Mouse (Mus musculus) heart, embryonic 13.5 days (tissue): ENCODE results near the gene D8Ertd738e. TPM values are rescaled to one million over a fixed set of nuclear protein-coding genes. Genes with fewer than 3 reads are reported as not detected.
"Not testable (repeated sequence)": the region's sequence is repeated elsewhere in the genome, so short reads cannot be mapped to it uniquely, and the experiment has no call there.

Experiments
- ATAC-seq: fragments of 200-750 bp; cut with Nextera tagmentation; 2 replicates; pipeline ENCODE4 v1.8.0; 2017; ENCODE audit warnings: moderate TSS enrichment; ENCODE audit not compliant: insufficient number of reproducible peaks, low FRiP score, low TSS enrichment; ENCODE audit errors: extremely low read depth
- H3K27ac ChIP-seq: fragments of 300-500 bp; sonication (generic); replicated peaks from 2 replicates; pipeline ENCODE4 v1.5.1; 2015; ENCODE audit warnings: moderate library complexity, mild to moderate bottlenecking, inconsistent platforms
- H3K27me3 ChIP-seq: fragments of 300-500 bp; sonication (generic); replicated peaks from 2 replicates; pipeline ENCODE4 v1.6.1; 2015; ENCODE audit warnings: mild to moderate bottlenecking, inconsistent platforms
- H3K36me3 ChIP-seq: fragments of 300-500 bp; sonication (generic); 2 replicates; pipeline ENCODE4 v1.6.1; 2015; ENCODE audit warnings: mild to moderate bottlenecking, inconsistent platforms
- H3K4me1 ChIP-seq: fragments of 300-500 bp; sonication (generic); 2 replicates; pipeline ENCODE4 v1.6.1; 2015; ENCODE audit warnings: inconsistent platforms
- H3K4me2 ChIP-seq: fragments of 300-500 bp; sonication (generic); 2 replicates; pipeline ENCODE4 v1.6.1; 2015; ENCODE audit warnings: inconsistent platforms, mild to moderate bottlenecking, moderate library complexity
- H3K4me3 ChIP-seq: fragments of 300-500 bp; sonication (generic); 2 replicates; pipeline ENCODE4 v1.5.1; 2015; ENCODE audit warnings: moderate library complexity, mild to moderate bottlenecking, inconsistent platforms
- H3K9ac ChIP-seq: fragments of 300-500 bp; sonication (generic); 2 replicates; pipeline ENCODE4 v1.6.1; 2015; ENCODE audit warnings: inconsistent platforms, mild to moderate bottlenecking, moderate library complexity
- H3K9me3 ChIP-seq: fragments of 300-500 bp; sonication (generic); 2 replicates; pipeline ENCODE4 v1.6.1; 2016; ENCODE audit warnings: inconsistent platforms
- WGBS: fragments of 180-500 bp; shearing (Covaris S2); methylation state at CpG from one replicate; pipeline ENCODE4 v1.1.7; 2015; ENCODE audit warnings: mixed read lengths; 5-methylcytosine and 5-hydroxymethylcytosine counted together
- polyA plus RNA-seq: library from polyadenylated mRNA; unstranded; fragments of >200 nt; fragmentation: Nextera tagmentation; extraction: Ambion mirVana; gene quantifications from 2 replicates; pipeline ENCODE4 v1.2.1, GENCODE M21; 2015

The D8Ertd738e gene
- polyA plus RNA-seq = 276 and 328 TPM in 2 replicates

DNA sequence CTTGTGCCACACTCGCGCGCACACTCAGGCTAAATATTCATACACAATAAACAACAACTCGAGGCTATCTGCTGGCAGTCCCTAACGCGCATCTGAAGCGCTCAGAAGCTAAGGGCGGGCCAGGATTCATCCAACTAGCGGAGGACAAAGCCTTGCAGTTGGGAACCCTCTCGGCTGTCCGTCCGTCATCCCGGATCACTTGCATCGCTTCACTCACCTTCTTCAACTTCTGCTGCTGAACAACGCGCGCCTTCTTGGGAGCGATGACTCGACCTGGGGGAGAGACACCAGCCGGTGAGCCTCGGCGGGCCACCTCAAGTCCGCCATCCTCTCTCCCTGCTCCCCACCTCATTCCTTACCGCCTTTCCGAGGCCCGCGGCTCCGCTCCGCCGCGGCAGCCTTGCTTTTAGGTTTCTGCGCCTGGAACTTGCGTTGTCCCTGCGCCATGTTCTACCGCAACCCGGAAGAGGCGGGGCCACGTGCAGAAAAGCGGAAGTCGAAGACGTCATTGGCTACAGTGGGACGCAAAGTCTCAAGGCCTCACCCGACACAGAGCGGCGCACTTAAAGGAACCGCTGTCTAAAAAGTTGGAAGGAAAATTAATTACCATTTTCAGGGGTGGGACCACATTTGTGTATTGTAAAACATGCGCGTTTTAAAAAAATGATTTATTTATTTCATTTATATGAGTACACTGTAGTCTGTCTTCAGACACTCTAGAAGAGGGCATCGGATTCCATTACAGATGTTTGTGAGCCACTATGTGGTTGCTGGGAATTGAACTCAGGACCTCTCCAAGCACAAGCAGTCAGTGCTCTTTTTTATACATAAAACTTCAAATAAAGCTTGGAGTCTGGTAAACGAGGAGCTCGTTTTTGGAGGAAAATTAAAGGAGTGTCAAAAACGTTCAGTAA, at the start of gene D8Ertd738e:
TSS of gene D8Ertd738e (minus strand) at position 463 of the 914 bp plus-strand sequence.
- H3K9me3 ChIP-seq = no peaks in the 10 kb centered on the region
- peak within 1 kb of the TSS; percentile 86 for H3K4me2 ChIP-seq
- peak within 1 kb of the TSS; percentile 89 for H3K27ac ChIP-seq
- H3K4me3 ChIP-seq = peak within 1 kb of the TSS; percentile 98
- ATAC-seq = peak; percentile 75; the same call in 1 of the 2 replicates
- H3K9ac ChIP-seq = peak within 1 kb of the TSS; percentile 96
- H3K27me3 ChIP-seq = no peaks in the 10 kb centered on the region
- 4% methylated on average over 52 of the region's 52 CpGs for WGBS
- peaks cover 18% of the 10 kb centered on the region for H3K4me1 ChIP-seq
- H3K36me3 ChIP-seq = peaks cover 80% of the 10 kb centered on the region

DNA sequence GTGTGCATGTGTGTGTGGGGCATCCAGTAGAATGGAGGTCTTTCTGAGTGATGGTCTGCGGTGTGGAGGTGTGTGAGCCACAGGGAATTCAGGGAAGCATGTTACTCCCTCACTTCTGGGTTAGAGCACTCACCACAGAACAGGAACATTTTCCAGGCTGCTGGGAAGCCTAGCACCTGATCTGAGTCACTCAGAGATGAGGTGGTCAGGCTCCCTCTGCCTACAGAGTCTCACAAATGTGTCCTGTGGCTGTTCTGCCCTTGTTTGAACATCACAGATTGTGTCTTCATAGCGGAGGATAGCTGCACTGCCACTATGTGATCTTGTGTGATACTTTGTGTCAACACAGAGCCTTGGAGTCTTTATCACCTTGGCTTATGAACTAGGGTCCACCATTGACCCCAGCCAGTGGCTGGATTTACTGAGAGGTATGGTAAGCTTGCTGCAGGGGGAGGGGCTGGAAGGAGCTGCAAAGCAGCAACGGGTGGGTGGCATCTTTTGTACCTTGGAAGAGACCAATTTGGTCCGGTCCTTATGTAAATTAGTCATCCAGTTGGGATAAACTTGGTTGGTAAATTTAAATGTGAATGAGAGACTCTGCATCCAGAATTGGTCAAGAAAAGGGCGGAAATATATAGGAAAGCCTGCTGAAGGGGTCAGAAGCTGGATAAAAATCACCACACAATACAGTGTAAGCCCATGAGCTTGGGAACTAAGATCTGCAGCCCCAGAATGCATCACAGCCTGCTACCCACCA, 47.7 kb upstream of the D8Ertd738e start:
- H3K9me3 ChIP-seq = peaks cover 8% of the 10 kb centered on the region; the same call in 1 of the 2 replicates
- H3K27ac ChIP-seq = no peak overlapping the region
- H3K4me3 ChIP-seq = no peak overlapping the region
- H3K9ac ChIP-seq = no peak overlapping the region
- no peaks in the 10 kb centered on the region for H3K36me3 ChIP-seq
- no peak for ATAC-seq
- no peak overlapping the region for H3K4me2 ChIP-seq
- no peaks in the 10 kb centered on the region for H3K4me1 ChIP-seq
- H3K27me3 ChIP-seq = peaks cover 22% of the 10 kb centered on the region
- WGBS = 58% methylated on average over 5 of the region's 5 CpGs

- H3K27ac ChIP-seq = no peak overlapping the region
- no peaks in the 10 kb centered on the region for H3K9me3 ChIP-seq
- no peaks in the 10 kb centered on the region for H3K4me1 ChIP-seq
- H3K27me3 ChIP-seq = peaks cover 17% of the 10 kb centered on the region
- no peak overlapping the region for H3K4me2 ChIP-seq
- no peak for ATAC-seq
- 25% methylated on average over 8 of the region's 8 CpGs for WGBS
- H3K4me3 ChIP-seq = no peak overlapping the region
- H3K36me3 ChIP-seq = no peaks in the 10 kb centered on the region
- H3K9ac ChIP-seq = no peak overlapping the region
Measured at GRCm38 (mm10) chr8:84291688-84292087, 42.2 kb upstream of the D8Ertd738e start.

DNA sequence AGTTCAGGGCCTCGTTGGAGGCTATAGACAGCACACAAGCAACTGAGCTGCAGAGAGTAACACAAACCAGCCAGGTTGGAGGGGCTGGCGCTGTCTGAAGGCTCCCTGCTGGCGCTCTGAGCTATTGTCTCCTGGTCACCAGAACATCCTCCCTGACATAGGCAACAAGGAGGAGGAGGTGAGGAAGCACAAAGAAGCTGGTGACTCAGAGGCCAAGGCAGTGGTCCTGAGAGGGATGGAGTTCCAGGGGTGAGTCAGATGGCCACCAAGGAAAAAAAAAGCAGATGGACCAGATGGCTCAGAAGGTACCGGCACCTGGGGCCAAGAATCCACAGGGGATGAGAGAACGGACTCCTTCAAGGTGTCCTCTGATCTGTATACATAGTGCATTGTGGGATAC, 41.6 kb upstream of the D8Ertd738e start:
- no peak overlapping the region for H3K9ac ChIP-seq

DNA sequence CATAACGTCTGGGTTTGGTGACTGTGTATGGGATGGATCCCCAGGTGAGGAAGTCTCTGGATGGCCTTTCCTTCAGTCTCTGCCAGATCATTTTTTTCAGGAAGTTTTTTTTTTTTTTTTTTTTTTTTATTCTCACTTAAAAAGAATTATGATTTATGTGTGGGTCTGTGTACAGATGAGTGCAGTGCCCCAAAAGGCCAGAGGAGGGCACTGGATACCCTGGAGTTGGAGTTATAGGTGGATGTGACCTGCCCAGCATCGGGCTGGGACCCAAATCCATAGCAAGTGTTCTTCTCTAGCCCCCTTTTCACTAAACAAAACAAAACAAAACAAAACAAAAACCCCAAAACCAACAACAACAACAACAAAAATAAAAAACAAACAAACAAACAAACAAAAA, 39.4 kb upstream of the D8Ertd738e start:
- Histone ChIP-seq H3K4me3 (no peak overlapping the region), H3K27me3 (no peaks in the 10 kb centered on the region), H3K4me2 (no peak overlapping the region), H3K4me1 (peaks cover 9% of the 10 kb centered on the region; the same call in 1 of the 2 replicates), H3K36me3 (no peaks in the 10 kb centered on the region), H3K27ac (no peak overlapping the region), H3K9ac (no peak overlapping the region), H3K9me3 (no peaks in the 10 kb centered on the region)
- ATAC-seq = no peak
- WGBS = 56% methylated on average over 2 of the region's 2 CpGs

More for the DNA sequence above, 41.6 kb upstream of the D8Ertd738e start:
- Histone ChIP-seq H3K36me3 (no peaks in the 10 kb centered on the region), H3K4me2 (no peak overlapping the region), H3K27ac (no peak overlapping the region), H3K4me1 (no peaks in the 10 kb centered on the region), H3K27me3 (peaks cover 11% of the 10 kb centered on the region), H3K4me3 (no peak overlapping the region), H3K9me3 (no peaks in the 10 kb centered on the region)
- 58% methylated on average over 5 of the region's 5 CpGs for WGBS
- no peak for ATAC-seq

DNA sequence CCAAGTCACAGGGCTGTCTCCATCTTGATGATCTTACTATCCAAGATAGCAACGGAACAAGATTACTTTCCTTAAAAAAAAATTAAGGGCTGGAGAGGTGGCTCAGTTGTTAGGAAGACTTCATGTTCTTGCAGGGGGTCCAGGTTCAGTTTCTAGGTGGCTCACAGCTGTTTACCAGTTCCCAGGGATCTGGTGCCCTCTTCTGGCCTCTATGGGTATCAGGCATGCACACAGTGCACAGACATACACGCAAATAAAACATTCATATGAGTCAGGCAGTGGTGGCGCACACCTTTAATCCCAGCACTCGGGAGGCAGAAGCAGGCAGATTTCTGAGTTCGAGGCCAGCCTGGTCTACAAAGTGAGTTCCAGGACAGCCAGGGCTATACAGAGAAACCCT, 36.1 kb upstream of the D8Ertd738e start:
- WGBS = 50% methylated on average over 5 of the region's 5 CpGs
- H3K9me3 ChIP-seq, H3K27ac ChIP-seq, H3K4me2 ChIP-seq, H3K9ac ChIP-seq, ATAC-seq, H3K36me3 ChIP-seq, H3K4me3 ChIP-seq, H3K27me3 ChIP-seq, H3K4me1 ChIP-seq: not testable (repeated sequence)

- H3K4me1 ChIP-seq = peaks cover 9% of the 10 kb centered on the region; the same call in 1 of the 2 replicates
- peak overlapping the region; percentile 46 for H3K4me2 ChIP-seq
- no peaks in the 10 kb centered on the region for H3K9me3 ChIP-seq
- H3K4me3 ChIP-seq = peak overlapping the region; percentile 32
- ATAC-seq = no peak
- peak overlapping the region; percentile 53 for H3K9ac ChIP-seq
- no peaks in the 10 kb centered on the region for H3K27me3 ChIP-seq
- 15% methylated on average over 9 of the region's 9 CpGs for WGBS
- H3K27ac ChIP-seq = peak overlapping the region; percentile 55
- H3K36me3 ChIP-seq = no peaks in the 10 kb centered on the region
Measured at GRCm38 (mm10) chr8:84284608-84285063, 35.1 kb upstream of the D8Ertd738e start.

DNA sequence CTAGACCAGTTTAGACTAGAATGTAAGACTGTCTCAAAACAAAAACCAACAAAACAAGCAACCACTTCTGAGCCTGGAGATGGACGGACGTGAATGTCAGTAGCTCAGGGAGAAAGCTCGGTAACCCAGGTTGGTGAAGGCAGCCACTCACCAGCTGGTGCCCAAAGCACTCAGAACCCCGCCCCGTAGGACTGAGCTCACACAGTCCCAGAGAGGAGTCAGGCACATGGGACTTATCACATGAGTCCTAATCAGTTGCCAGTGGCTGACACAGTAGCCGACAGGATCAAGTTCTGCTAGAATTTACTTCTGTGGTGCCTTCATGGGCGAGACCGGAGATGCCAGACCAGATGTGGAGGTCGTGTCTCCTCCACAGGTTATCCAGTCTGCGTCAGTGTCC, 31.3 kb upstream of the D8Ertd738e start:
- ATAC-seq = no peak
- H3K4me2 ChIP-seq = no peak overlapping the region
- H3K36me3 ChIP-seq = no peaks in the 10 kb centered on the region
- no peak overlapping the region for H3K27ac ChIP-seq
- no peak overlapping the region for H3K9ac ChIP-seq
- H3K4me1 ChIP-seq = peaks cover 14% of the 10 kb centered on the region; the same call in 1 of the 2 replicates
- H3K4me3 ChIP-seq = no peak overlapping the region
- H3K9me3 ChIP-seq = no peaks in the 10 kb centered on the region
- 53% methylated on average over 10 of the region's 10 CpGs for WGBS
- no peaks in the 10 kb centered on the region for H3K27me3 ChIP-seq

- no peak for ATAC-seq
- H3K4me3 ChIP-seq = no peak overlapping the region
- no peaks in the 10 kb centered on the region for H3K9me3 ChIP-seq
- 54% methylated on average over 1 of the region's 1 CpGs for WGBS
- no peak overlapping the region for H3K4me2 ChIP-seq
- H3K27ac ChIP-seq = no peak overlapping the region
- H3K4me1 ChIP-seq = 0 out of 2 replicates have a peak, but pooled peaks cover 4% of the 10 kb centered on the region
- H3K27me3 ChIP-seq = peaks cover 3% of the 10 kb centered on the region; the same call in 1 of the 2 replicates
- no peak overlapping the region for H3K9ac ChIP-seq
- no peaks in the 10 kb centered on the region for H3K36me3 ChIP-seq
Measured at GRCm38 (mm10) chr8:84276447-84276846, 26.9 kb upstream of the D8Ertd738e start.

DNA sequence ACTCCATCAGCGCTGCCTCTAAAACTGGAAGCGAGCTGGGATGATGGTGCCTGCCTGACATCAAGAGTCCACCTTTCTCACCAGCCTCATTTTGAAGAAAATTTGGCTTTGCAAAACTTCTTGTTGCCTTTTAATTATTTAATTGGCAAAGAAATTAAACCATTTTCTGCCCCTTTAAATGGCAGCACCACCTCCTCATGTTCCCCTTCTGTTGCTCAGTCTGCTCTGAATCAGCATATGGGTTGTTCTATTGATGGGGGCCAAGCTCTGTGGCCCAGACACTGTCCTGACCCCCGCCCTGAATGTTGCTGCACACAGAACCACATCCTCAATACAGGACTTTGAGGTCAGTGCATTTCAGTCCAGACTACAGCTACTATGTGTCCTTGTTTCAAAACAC, 24.4 kb upstream of the D8Ertd738e start:
- Histone ChIP-seq H3K4me1 (peaks cover 12% of the 10 kb centered on the region), H3K27ac (no peak overlapping the region), H3K27me3 (peaks cover 3% of the 10 kb centered on the region; the same call in 1 of the 2 replicates), H3K36me3 (no peaks in the 10 kb centered on the region), H3K4me3 (no peak overlapping the region), H3K4me2 (no peak overlapping the region), H3K9ac (no peak overlapping the region), H3K9me3 (no peaks in the 10 kb centered on the region)
- no peak for ATAC-seq
- WGBS = 66% methylated on average over 3 of the region's 3 CpGs

GRCm38 (mm10) chr8:84272302-84272701, 22.8 kb upstream of the D8Ertd738e start:
- Histone ChIP-seq H3K27ac (no peak overlapping the region), H3K36me3 (0 out of 2 replicates have a peak, but pooled peaks cover 5% of the 10 kb centered on the region), H3K4me2 (no peak overlapping the region), H3K9me3 (no peaks in the 10 kb centered on the region), H3K27me3 (peaks cover 3% of the 10 kb centered on the region; the same call in 1 of the 2 replicates), H3K4me3 (no peak overlapping the region), H3K4me1 (peaks cover 8% of the 10 kb centered on the region), H3K9ac (no peak overlapping the region)
- WGBS = 65% methylated on average over 4 of the region's 4 CpGs
- ATAC-seq = no peak
